Mouse (Mus musculus): ENCODE results near the gene Zkscan14.

DNA sequence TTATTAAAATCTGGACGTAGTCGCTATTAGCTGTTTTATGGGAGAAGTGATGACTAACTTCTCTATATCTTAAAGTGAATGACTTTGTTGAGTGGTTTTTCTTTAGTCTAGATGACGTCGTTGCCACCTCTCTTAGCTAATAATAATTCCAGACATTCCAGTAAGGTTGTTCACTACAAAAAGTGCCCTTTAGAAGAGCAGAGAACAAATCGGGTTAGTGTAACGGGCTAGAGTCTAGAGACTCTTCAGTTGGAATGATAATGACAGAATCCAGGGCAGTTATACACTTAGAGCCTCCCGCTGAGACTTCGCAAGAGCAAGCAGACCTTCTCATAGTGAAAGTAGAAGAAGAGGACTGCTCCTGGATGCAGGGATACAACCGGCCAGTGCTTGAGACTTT, 3.4 kb upstream of the Zkscan14 start:
- TF ChIP-seq CTCF (IDR thresholded peaks at IDR 0.05; ENCODE audit: low read depth, low read length) (no peak), POLR2A (IDR thresholded peaks at IDR 0.05; ENCODE audit: insufficient read depth, low read length) (no peak), EP300 (IDR thresholded peaks at IDR 0.05; ENCODE audit: insufficient read depth, low read depth, low read length) (no peak)

Data from ES-Bruce4 (cell line).